Mouse (Mus musculus) splenic B cell, adult 2 months (primary cell): ENCODE results near the gene Tmem150b.

Experiments used
- DNase-seq: peaks from one replicate; pipeline ENCODE4 v3.0.0-alpha.2; 2011; ENCODE audit warnings: low read depth, low spot score
- H3K27me3 ChIP-seq: 2 replicates; pipeline ENCODE4 v1.6.1; 2012; ENCODE audit warnings: mild to moderate bottlenecking, low read length, moderate library complexity, mixed read lengths; ENCODE audit not compliant: control insufficient read depth, poor library complexity, insufficient read depth, severe bottlenecking
- H3K36me3 ChIP-seq: 2 replicates; pipeline ENCODE4 v1.6.1; 2012; ENCODE audit warnings: mild to moderate bottlenecking, low read length, moderate library complexity, mixed read lengths; ENCODE audit not compliant: control insufficient read depth, poor library complexity, insufficient read depth, severe bottlenecking

Tmem150b gene

DNA sequence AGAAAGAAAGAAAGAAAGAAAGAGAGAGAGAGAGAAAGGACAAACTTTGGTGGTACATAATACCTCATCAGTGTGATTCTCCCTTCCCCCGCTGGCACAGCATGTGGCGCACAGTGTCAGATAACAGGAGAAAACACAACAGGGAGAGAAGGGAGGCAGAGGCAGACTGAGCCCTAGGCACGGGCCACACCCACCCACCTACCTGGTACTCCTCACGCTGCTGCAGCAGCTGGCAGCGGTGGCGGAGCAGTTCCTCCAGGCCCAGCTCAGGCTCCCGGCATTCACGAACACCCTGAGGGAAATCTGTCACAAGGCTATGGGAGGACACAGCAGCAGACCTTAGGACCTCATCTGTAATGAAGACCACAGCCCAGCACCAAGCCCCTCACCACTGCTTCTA lies 61.9 kb downstream of the Tmem150b start:
- Histone ChIP-seq H3K36me3 (no peaks in the 10 kb centered on the region), H3K27me3 (no peaks in the 10 kb centered on the region)
- no peak for DNase-seq

DNA sequence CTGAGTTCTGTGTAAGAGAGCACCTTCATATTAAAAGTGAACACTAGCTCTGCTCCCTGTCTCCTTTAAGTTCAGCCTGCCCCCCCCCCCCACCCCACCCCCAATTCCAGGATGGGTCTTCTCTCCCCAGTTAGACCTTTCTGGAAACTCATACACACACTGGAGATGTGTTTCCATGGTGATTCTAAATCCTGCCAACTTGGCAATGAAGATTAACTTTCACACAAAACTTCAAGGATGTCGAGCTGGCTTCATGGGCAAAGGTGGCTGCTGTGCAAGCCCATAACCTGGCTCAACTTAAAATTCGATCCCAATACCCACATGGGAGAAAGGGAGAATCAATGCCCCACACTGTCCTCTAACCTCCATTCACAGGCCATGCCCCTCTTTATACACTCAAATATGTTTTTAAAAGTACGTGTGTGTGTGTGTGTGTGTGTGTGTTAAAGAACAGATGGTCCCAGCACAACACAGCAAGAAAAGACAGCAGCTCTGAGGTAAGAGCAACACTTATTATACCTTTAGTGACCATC lies 65.1 kb downstream of the Tmem150b start:
- DNase-seq: no peak
- Histone ChIP-seq H3K36me3 (no peaks in the 10 kb centered on the region), H3K27me3 (no peaks in the 10 kb centered on the region)

DNA sequence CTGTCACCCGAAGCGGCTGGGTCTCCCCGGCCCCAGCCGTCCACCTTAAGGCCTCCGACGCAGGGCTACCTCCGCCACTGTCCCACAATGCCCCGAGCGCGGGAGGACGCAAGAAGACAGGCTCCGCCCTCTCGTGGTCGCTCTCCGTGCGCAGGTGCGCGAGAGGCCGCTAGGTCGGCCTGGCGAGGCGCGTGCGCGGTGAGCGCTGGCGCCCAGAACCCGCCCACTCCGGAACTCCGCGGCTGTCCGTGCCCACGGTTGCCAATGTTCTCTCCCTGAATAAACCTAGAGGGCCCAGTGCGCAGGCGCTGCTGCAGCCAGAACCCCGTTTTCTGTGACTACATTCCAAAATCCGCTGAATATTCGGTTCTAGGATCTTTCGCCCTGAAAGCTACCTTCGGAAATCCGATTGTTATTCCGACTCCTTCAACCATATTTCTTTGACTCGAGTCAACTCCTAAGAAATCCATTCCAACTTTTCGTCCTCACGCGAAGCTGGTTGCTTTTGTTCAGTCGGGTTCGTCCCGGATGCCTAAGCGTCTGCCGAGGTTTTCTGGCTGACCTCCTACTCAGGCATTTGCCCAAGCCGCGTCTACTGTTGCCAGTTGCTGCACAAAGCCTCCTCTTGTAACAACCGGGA lies 66.0 kb downstream of the Tmem150b start, which contains the start of gene Ppp6r1:
Gene Ppp6r1 (minus strand): TSS at position 108 of the 640 bp plus-strand sequence.
- peak; percentile 98 for DNase-seq
- Histone ChIP-seq H3K27me3 (no peaks in the 10 kb centered on the region), H3K36me3 (no peaks in the 10 kb centered on the region)

DNA sequence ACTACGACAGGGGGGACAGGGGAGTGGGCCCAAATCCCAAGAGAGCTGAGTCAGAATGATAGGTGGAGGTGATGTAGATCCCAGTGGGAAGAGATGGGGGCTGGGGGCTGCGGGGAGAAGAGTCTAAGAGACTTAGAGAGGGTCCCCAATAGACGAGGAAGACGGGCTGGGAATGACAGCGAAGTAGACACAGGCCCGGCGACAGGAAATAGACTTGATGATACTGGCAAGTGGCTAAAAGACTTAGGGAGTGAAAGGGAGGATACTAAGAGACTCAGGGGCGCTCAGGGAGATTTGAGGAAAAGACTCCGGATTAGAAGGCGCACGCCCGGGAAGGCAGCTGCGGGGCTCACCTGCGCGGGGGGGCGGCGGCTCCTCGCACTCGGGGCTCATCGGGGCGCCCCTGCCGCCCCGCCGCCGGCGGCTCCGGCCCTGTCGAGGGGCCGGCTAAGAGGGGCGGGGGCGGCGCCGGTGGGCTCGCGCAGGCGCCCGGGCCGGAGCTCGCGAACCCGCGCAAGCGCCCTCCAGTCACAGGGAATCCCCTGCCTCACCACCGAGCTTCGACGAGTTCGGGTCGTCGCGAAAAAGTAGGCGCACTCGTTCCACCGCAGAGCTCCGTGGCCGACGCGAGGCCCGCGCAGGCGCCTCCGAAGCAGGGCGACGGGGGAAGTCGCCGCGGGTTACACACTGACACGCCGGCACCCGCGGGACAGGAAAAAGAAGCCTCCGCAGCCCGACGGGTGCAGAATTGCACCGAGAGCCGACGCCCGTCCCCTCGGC lies 66.7 kb downstream of the Tmem150b start:
- DNase-seq: peak; percentile 29
- Histone ChIP-seq H3K36me3 (no peaks in the 10 kb centered on the region), H3K27me3 (no peaks in the 10 kb centered on the region)

DNA sequence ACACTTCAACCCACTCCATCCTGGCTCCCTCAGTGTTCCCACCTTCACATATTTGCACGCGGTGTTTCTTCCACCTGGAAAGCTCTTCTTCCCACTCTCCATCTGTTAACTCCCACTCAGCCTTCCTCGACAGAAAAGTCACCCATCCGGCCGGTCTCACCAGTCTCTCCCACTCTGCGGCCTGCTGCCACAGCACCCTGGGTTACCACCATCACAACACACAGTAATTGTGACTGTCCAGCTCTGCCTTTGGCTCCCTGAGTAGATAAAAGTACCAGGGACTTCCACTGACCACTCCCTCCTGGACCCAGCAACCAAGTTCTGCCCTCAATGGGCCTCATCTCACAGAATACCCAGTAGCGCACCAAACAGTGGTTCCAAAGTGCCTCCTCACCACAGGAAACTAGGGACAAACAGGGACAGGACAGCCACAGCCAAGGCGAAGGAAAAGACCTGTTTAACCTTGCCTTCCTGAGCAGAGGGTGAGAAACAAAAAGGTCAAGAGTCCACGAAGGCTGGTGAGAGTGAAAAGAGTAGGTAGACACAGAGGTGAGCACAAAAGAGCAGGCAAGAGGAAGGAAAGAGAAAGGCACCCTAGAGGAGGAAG lies 67.4 kb downstream of the Tmem150b start:
- H3K36me3 ChIP-seq: no peaks in the 10 kb centered on the region
- no peak for DNase-seq
- no peaks in the 10 kb centered on the region for H3K27me3 ChIP-seq
